Mouse (Mus musculus): Measurements from ENCODE around the gene Fmc1.

Fmc1 gene

DNA sequence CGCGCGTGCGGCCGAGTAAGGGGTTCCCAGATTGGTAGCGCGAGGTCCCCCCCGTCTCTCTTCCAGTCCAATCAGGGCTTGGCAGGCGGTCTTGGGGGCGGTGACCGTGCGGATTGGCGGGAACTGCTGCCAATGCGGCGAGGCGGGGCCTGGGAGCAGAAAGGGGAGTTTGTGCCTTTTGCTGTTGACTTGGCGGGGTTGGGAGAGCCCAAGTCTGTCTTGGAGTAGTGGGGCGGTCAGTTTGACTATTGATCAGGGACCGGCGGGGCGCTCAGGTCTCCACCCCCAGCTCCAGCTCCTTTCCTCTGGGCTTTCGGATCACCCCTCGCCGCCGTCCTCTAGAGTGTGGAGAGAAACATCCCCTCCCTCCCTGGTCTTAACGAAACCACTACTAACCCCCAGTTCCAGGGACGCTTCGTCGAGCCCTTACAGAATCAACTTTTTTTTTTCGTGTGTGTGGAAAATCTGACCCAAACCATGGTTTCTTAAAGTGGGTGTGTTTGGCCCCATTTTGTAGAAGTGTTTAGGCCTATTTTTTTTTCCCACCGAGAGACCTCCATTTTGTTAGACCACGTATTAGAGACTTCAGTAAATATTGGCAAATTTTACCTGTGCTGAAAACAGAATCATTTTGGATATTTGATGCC, 18.8 kb downstream of the Fmc1 start:
- peak; percentile 91 to 96 for DNase-seq (ENCODE audit: low spot score in 2 of 2)

DNA sequence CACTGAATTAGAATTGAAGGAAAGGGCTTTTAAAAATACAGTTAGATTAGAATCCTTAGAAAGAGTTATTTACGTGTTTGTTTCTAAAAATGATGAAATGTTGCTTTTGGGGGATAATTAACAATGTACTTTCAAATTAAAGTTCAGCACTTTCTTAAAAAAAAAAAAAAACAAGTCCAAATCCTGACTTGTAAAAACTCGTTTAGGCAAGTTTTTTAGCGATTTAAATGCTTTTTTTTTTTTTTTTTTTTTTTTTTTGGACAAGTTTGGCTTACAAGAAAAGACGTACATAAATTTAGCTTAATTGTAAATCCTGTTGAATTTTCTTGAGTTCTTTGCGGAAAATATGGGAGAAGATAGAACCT, 19.3 kb downstream of the Fmc1 start:
- DNase-seq (ENCODE audit: low spot score in 2 of 2) = no peak

- DNase-seq (ENCODE audit: low spot score in 2 of 2) = no peak
Observed at GRCm38 (mm10) chr6:38576096-38576495, 42.8 kb downstream of the Fmc1 start.

DNA sequence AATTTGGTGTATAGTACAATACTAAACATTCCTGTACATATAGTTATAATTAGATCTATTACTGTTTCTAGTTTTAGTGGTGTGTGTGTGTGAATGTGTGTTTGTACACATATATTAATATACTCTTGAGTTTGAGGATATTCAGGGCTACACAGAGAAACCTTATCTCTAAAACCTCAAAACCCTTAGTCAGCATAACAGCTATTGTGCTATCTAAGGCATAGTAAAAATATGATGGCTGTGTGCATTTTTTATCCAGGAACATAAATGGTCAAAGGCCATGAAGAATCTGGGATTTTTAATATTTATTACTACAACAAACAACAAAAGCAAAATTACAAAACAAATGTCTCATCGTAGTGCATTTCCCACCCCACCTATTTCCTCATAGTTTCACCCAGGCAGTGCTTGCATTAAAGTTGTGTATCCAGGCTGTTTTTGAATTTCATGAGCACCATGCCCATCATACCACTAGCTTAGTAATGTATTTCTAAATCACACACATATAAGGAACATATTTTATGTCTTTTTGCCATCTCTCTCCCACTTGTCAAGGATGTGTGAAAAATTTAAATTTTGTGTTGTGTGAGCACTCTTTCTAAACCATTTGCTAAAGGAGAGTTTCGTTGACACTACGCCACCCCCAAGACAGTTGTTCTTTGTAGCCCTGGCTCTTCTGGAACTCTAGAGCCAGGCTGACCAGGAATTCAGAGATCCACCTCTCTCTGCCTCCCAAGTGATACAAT, 47.0 kb downstream of the Fmc1 start:
- DNase-seq (ENCODE audit: low spot score in 2 of 2) = no peak

DNA sequence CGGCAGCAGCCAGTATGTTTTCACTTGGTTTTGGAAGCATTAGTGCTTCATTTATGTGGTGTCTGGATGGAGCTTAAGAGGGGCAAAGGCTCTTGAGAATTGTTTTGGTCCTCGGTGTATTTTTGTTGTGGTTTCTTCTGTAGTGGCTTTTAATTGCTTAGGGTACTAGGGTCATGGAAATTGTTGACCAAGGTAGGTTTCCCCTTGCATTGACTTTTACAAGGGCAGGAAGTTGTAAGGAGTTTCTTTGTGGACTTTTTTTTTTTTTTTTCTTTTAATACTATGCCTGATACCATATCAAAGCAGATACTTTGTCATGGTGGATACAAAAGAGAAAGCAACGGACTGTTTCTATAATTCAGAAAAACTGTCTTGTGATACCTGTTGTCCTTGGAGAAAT, 48.4 kb downstream of the Fmc1 start:
- DNase-seq (ENCODE audit: low spot score in 2 of 2) = no peak

All from frontal cortex, postnatal 25 days (tissue).